Mouse (Mus musculus): Measurements from ENCODE around the gene Slc35e3.
"Not testable (repeated sequence)": the region's sequence is repeated elsewhere in the genome, so short reads cannot be mapped to it uniquely, and the experiment has no call there.

Slc35e3 gene

GRCm38 (mm10) chr10:117734104-117734852 lies 11.9 kb downstream of the Slc35e3 start:
- DNase-seq (ENCODE audit: inconsistent age in 2 of 2, low spot score in 1 of 2), result peak; percentile 74 to 82

DNA sequence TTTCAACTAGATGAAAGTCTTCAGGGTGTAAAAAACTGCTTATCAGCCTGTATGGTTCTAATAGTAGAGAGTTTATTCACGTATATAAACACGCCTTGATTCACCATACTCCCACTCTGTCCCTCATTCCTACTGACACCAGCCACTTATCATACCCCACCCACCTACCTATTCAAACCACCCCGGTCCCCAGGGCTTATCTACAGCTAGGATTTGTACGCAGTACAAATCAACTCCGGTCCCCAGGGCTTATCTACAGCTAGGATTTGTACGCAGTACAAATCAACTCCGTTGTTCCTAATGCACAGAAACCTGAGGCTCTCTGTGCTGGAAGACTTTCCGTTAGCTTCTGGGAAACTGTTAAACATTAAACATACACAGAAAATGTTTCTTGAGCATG lies 12.5 kb downstream of the Slc35e3 start:
- not testable (repeated sequence) for DNase-seq (ENCODE audit: inconsistent age in 2 of 2, low spot score in 1 of 2)

- no peak for DNase-seq (ENCODE audit: inconsistent age in 2 of 2, low spot score in 1 of 2)
These were observed 13.1 kb downstream of the Slc35e3 start for GRCm38 (mm10) chr10:117732962-117733592.

GRCm38 (mm10) chr10:117732184-117732583 lies 14.0 kb downstream of the Slc35e3 start:
- DNase-seq (ENCODE audit: inconsistent age in 2 of 2, low spot score in 1 of 2), result no peak

GRCm38 (mm10) chr10:117731244-117732101 lies 14.7 kb downstream of the Slc35e3 start:
- DNase-seq (ENCODE audit: inconsistent age in 2 of 2, low spot score in 1 of 2), result peak; percentile 78 to 89

DNA sequence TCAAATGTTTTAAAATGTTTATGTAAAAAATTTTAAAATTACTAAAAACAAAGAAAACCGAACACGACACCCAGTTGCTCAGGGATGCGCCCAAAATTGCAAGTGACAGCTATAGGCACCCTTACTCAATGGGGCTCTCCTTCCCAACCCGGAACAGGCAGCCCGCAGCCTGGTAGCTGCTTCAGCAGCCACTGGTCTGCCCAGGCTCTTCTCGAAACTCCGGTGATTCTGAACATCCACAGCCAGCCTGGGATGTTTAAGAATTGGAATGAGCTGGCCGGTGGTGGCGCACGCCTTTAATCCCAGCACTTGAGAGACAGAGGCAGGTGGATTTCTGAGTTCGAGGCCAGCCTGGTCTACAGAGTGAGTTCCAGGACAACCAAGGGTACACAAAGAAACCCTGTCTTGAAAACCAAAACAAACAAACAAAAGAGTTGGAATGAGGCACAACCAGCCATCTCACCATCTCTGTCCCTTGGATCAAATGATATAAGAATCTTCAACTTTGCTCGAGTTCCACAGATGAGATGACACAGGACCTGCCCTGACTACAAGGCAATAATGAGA lies 15.4 kb downstream of the Slc35e3 start:
- no peak for DNase-seq (ENCODE audit: inconsistent age in 2 of 2, low spot score in 1 of 2)

DNA sequence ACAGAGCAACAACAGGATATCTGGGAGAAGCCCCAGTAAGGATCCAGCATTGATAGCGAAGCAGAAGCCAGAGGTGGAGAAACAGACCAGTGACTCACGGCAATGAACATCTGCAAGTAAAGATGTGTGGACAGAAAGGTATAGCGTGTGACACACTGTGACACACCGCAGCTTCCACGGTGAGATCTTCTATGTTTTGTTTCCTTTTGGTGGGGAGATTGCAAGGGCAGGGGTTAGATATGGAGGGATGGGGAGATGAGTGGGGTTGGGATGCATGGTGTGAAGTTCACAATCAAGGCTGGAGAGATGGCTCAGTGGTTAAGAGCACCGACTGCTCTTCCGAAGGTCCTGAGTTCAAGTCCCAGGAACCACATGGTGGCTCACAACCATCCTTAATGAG lies 16.0 kb downstream of the Slc35e3 start:
- no peak for DNase-seq (ENCODE audit: inconsistent age in 2 of 2, low spot score in 1 of 2)

GRCm38 (mm10) chr10:117729139-117729814 lies 16.9 kb downstream of the Slc35e3 start:
- DNase-seq (ENCODE audit: inconsistent age in 2 of 2, low spot score in 1 of 2), result no peak

DNA sequence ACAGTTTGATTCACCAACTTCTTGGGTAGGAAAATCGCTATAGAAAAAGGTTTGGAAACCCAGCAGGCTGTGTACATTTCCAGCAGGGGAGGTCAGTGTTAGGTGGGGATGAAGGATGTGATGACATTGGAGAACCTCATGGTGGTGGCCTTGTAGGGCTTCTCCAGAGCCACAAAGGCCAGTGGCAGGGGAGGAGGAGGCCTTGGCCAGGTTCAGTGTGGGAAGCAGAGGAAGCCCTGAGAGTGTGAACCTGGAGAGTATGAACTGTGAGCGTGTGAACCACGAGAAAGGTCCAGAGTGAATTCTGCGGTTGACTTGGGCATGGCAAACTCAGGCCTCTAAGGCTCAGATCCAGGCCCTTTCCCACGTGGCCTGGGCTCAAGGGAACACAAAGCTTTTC lies 17.6 kb downstream of the Slc35e3 start:
- DNase-seq (ENCODE audit: inconsistent age in 2 of 2, low spot score in 1 of 2), result no peak

GRCm38 (mm10) chr10:117727518-117728110 lies 18.6 kb downstream of the Slc35e3 start:
- DNase-seq (ENCODE audit: inconsistent age in 2 of 2, low spot score in 1 of 2), result no peak

GRCm38 (mm10) chr10:117726888-117727385 lies 19.2 kb downstream of the Slc35e3 start:
- no peak for DNase-seq (ENCODE audit: inconsistent age in 2 of 2, low spot score in 1 of 2)

DNA sequence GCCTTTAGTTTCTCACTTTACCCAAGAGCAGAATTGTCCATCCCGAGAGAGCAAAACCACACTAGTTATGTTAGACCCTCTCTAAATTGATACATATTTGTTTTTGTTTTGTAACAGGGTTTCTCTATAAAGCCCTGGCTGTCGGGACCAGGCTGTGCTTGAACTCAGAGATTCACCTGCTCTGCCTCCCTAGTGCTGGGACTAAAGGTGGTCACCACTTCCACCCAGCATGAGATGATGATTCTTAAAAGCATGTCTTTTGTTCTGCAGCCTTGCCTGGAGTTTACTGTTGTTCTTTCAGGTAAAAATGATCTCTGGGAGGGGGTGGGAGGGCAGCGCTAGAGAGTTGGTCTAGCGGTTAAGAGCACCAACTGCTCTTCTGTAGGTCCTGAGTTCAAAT lies 19.8 kb downstream of the Slc35e3 start:
- DNase-seq (ENCODE audit: inconsistent age in 2 of 2, low spot score in 1 of 2), result no peak

- no peak for DNase-seq (ENCODE audit: inconsistent age in 2 of 2, low spot score in 1 of 2)
These were observed 20.5 kb downstream of the Slc35e3 start for GRCm38 (mm10) chr10:117725671-117726070.

DNA sequence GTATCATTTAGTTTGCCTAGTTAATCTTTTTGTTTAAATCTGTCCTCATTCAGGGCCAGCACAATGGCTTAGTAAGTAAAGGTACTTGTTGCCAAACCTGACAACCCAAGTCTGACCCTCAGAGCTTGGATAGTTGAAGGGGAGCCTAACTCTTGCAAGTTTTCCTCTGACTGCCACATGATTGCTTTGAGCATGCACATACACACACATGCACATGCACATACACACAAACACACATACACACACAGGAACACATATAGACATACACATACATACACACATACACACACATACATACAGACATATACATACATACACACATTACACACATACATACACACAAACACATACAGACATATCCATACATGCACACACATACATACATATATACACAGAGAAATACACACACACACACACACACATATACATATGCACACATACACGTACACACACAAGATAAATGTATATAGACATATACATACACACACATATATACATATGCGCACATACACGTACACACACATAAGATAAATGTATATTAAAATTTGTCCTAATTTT lies 21.3 kb downstream of the Slc35e3 start:
- no peak for DNase-seq (ENCODE audit: inconsistent age in 2 of 2, low spot score in 1 of 2)

DNA sequence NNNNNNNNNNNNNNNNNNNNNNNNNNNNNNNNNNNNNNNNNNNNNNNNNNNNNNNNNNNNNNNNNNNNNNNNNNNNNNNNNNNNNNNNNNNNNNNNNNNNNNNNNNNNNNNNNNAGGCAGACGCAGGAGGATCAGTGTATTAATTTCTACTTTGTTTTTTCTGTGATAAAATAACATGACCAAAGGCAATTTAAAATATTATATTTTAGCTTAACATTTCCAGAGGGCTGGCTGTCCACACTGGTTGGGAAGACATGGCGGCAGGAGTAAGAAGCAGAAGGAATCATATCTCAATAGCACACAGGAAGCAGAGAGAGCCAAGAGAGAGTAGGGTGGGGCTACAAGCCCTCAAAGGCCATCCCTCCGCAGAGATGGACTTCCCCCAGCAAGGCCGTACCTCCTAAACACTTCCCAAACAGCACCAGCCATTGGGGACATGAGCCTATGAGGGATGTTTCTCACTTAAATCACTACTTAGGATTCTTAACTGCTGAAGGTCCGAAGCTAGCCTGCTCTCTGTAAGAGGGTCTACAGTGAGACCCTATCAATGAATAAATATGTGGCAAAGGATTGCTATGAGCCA lies 21.9 kb downstream of the Slc35e3 start:
- DNase-seq (ENCODE audit: inconsistent age in 2 of 2, low spot score in 1 of 2), result no peak

DNA sequence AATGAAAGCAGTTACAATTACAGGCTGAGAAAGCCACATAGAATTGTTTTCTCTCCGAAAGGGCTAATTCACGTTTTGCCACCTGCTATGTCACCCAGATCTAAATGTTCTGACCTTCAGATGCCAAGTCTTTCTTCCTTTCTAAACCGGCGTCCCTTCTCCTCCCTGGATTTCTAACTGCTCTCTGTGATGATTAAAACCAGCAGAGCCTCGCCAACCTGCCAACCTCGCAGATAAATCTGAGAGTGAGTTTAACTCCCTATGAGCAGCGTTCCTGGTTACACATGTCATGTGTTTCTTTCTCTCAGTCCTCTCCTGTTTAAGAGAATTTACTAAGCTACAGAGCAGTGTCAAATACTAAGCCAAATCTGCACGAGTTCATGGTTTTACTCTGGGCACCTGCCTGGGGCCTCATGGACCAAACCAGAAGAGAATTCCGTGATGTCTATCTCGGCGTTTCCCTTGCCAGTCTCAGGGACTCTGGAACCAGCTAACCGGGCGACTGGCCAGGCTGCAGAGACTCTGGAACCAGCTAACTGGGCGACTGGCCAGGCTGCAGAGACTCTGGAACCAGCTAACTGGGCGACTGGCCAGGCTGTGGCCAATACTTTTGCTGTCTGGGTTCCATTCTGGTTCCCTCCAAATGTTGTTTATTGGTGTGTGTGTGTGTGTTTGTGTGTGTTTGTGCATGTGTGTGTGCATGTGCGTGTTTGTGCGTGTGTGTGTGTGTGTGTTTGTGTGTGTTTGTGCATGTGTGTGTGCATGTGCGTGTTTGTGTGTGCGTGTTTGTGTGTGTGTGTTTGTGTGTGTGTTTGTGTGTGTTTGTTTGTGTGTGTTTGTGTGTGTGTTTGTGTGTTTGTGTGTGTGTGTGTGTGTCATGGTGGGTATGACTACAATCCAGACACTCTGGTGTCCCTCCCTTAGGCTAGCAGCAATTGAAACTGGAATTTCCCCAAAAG lies 27.7 kb downstream of the Slc35e3 start:
- peak; percentile 70 to 90 for DNase-seq (ENCODE audit: inconsistent age in 2 of 2, low spot score in 1 of 2)

DNA sequence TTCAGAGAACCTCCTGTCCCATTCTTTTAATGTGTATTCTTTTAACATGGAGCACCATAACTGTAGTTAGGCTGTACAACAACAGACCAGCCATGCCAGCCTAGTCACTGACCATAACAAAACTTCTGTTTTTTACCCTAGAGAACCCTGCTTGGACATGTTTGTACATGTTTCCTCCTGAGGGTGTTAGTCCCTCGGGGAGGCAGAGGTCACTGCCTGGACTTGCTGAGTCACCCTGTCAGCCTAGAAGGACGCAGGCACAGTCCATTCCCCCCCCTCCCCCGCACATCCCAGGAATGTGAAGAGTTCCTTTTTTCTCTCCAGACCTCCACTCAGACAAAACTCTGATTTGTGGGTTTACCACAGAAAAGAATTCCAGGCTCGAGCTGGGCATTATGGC lies 28.6 kb downstream of the Slc35e3 start:
- DNase-seq (ENCODE audit: inconsistent age in 2 of 2, low spot score in 1 of 2), result peak; percentile 85 to 93

- no peak for DNase-seq (ENCODE audit: inconsistent age in 2 of 2, low spot score in 1 of 2)
These were observed 29.5 kb downstream of the Slc35e3 start for GRCm38 (mm10) chr10:117716686-117717085.

Measured in adrenal gland, adult (tissue).